Mouse (Mus musculus): ENCODE data around the gene Dpy30. TPM values are rescaled to one million over a fixed set of nuclear protein-coding genes. Genes with fewer than 3 reads are reported as not detected.

Dpy30 gene
- polyA plus RNA-seq, 1 experiment = 62.6 TPM

- Histone ChIP-seq H3K4me3 (ENCODE audit: insufficient read depth, low read length) (no peak overlapping the region), H3K27ac (ENCODE audit: insufficient read depth, low read length) (no peak overlapping the region), H3K4me1 (ENCODE audit: control insufficient read depth, insufficient read depth, low read length) (peaks cover 12% of the 10 kb centered on the region)
- TF ChIP-seq CTCF (IDR thresholded peaks at IDR 0.05; ENCODE audit: borderline replicate concordance, insufficient read depth, low read length) = no peak
- no peak for TF ChIP-seq POLR2A (IDR thresholded peaks at IDR 0.05; ENCODE audit: low read depth, low read length)
These were observed 56.1 kb downstream of the Dpy30 start for GRCm38 (mm10) chr17:74267415-74268180.

- TF ChIP-seq CTCF (IDR thresholded peaks at IDR 0.05; ENCODE audit: borderline replicate concordance, insufficient read depth, low read length) (no peak), POLR2A (IDR thresholded peaks at IDR 0.05; ENCODE audit: low read depth, low read length) (no peak)
- peak overlapping the region; percentile 66 for H3K27ac ChIP-seq (ENCODE audit: insufficient read depth, low read length)
These were observed 58.1 kb downstream of the Dpy30 start for GRCm38 (mm10) chr17:74265636-74266035.

GRCm38 (mm10) chr17:74265156-74265505, 58.6 kb downstream of the Dpy30 start:
- no peak for TF ChIP-seq CTCF (IDR thresholded peaks at IDR 0.05; ENCODE audit: borderline replicate concordance, insufficient read depth, low read length)
- Histone ChIP-seq H3K27ac (ENCODE audit: insufficient read depth, low read length) (peak overlapping the region; percentile 66), H3K4me3 (ENCODE audit: insufficient read depth, low read length) (no peak overlapping the region), H3K4me1 (ENCODE audit: control insufficient read depth, insufficient read depth, low read length) (peaks cover 12% of the 10 kb centered on the region)

More at GRCm38 (mm10) chr17:74265636-74266035, 58.1 kb downstream of the Dpy30 start:
- Histone ChIP-seq H3K4me1 (ENCODE audit: control insufficient read depth, insufficient read depth, low read length) (peaks cover 12% of the 10 kb centered on the region), H3K4me3 (ENCODE audit: insufficient read depth, low read length) (no peak overlapping the region)

GRCm38 (mm10) chr17:74264333-74265155, 59.2 kb downstream of the Dpy30 start:
- no peak overlapping the region for H3K4me3 ChIP-seq (ENCODE audit: insufficient read depth, low read length)
- peaks cover 12% of the 10 kb centered on the region for H3K4me1 ChIP-seq (ENCODE audit: control insufficient read depth, insufficient read depth, low read length)
- TF ChIP-seq CTCF (IDR thresholded peaks at IDR 0.05; ENCODE audit: borderline replicate concordance, insufficient read depth, low read length) (no peak), POLR2A (IDR thresholded peaks at IDR 0.05; ENCODE audit: low read depth, low read length) (no peak)
- peak overlapping the region; percentile 66 for H3K27ac ChIP-seq (ENCODE audit: insufficient read depth, low read length)

GRCm38 (mm10) chr17:74262415-74262814, 61.3 kb downstream of the Dpy30 start:
- Histone ChIP-seq H3K4me1 (ENCODE audit: control insufficient read depth, insufficient read depth, low read length) (peaks cover 12% of the 10 kb centered on the region), H3K27ac (ENCODE audit: insufficient read depth, low read length) (no peak overlapping the region), H3K4me3 (ENCODE audit: insufficient read depth, low read length) (no peak overlapping the region)
- TF ChIP-seq POLR2A (IDR thresholded peaks at IDR 0.05; ENCODE audit: low read depth, low read length) = no peak
- TF ChIP-seq CTCF (IDR thresholded peaks at IDR 0.05; ENCODE audit: borderline replicate concordance, insufficient read depth, low read length) = no peak

Other genes starting within 250 kb of the Dpy30 start
- gene Memo1, start 28.4 kb downstream of the Dpy30 start, polyA plus RNA-seq (2011; ENCODE audit: insufficient read length, low read depth, missing spikeins) = 111 and 114 TPM in 2 replicates
- 25.2 and 32.6 TPM in 2 replicates for gene Spast, start 15.0 kb upstream of the Dpy30 start, polyA plus RNA-seq (2011; ENCODE audit: insufficient read length, low read depth, missing spikeins)
- 43.5 and 45.9 TPM in 2 replicates for gene Slc30a6, start 71.7 kb upstream of the Dpy30 start, polyA plus RNA-seq (2011; ENCODE audit: insufficient read length, low read depth, missing spikeins)
- not detected in 2 replicates for gene Nlrc4, start 135.2 kb upstream of the Dpy30 start, polyA plus RNA-seq (2011; ENCODE audit: insufficient read length, low read depth, missing spikeins)
- gene Yipf4, start 165.5 kb upstream of the Dpy30 start, polyA plus RNA-seq (2011; ENCODE audit: insufficient read length, low read depth, missing spikeins) = 161 and 164 TPM in 2 replicates
- 97.3 and 106 TPM in 2 replicates for gene Birc6, start 204.4 kb upstream of the Dpy30 start, polyA plus RNA-seq (2011; ENCODE audit: insufficient read length, low read depth, missing spikeins)